Mouse (Mus musculus): ENCODE data around the gene Gm28576. TPM values are rescaled to one million over a fixed set of nuclear protein-coding genes. Genes with fewer than 3 reads are reported as not detected.
"Not testable (repeated sequence)": the region's sequence is repeated elsewhere in the genome, so short reads cannot be mapped to it uniquely, and the experiment has no call there.

The Gm28576 gene
- total RNA-seq (2021), result not detected
- long read RNA-seq, experiment 1, result 0 reads
- long read RNA-seq, experiment 2, result 0 reads

DNA sequence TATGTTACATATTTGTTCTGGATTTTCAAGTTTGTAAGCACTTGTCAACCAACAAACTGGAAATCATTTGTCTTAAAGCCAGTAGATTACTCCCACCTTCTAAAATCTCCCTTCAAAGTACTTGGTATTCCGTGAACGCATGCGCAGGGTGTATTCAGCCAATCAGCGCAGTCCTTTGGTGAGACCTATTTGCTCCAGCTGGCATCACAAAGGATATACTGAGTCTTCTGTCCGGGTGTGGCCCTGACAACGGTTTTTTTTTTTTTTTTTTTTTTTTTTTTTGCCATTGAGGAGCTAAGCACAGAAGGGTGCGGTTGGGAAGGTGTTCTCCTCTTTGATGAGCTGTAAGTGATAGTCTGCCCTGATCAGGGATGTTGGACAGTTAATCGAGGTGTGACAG lies at the start of gene Gm28576:
Gene Gm28576 (plus strand): TSS at position 301 of the 400 bp plus-strand sequence.
- not testable (repeated sequence) for DNase-seq

Other genes with a start within 250 kb of the Gm28576 start
- not detected for gene Gm20826, start 84.5 kb upstream of the Gm28576 start, total RNA-seq (2021)

Data from adrenal gland, postnatal 10 days (tissue).